Mouse (Mus musculus): ENCODE measurements around the gene Pcdh9. TPM values are rescaled to one million over a fixed set of nuclear protein-coding genes. Genes with fewer than 3 reads are reported as not detected.

Gene Pcdh9
- polyA plus RNA-seq, 1 experiment: 34.5 TPM

DNA sequence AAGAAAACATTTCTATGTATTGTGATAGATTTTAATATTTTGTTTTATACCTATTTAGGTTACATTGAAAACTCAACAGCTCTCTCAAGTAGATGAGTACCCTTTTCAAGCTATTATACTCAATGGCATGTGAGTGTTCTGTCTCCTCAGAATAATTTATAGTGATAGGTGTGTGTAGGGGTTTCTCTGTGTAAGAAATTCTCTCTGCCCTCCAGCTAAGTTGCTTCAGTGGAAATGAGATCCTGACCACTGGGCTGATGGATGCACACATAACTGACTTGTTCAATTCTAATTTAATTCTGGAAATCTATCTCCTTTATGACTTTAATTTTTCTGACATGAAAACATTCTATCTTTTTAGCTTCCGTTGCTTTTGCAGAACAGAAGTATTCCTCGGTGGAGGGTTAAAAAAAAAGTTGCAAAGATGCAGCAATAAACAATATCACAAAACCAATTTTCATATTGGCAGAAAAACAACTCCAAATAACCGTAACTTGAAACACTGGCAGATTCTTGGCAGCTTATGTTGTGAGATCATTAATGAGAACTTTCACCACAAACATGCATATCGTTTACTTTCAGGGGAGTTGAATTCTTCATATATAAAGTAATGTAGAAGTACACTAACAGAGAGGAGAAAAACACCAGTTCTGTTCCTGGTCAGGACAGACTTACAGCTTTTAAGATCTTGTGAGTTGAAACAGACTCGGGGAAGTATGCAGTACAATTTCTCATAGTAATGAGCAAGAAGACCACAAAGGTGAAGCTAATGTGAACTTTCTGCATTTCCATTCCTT lies 828.5 kb downstream of the Pcdh9 start:
- no peak for DNase-seq (ENCODE audit: extremely low spot score in 1 of 2, low spot score in 1 of 2)

DNA sequence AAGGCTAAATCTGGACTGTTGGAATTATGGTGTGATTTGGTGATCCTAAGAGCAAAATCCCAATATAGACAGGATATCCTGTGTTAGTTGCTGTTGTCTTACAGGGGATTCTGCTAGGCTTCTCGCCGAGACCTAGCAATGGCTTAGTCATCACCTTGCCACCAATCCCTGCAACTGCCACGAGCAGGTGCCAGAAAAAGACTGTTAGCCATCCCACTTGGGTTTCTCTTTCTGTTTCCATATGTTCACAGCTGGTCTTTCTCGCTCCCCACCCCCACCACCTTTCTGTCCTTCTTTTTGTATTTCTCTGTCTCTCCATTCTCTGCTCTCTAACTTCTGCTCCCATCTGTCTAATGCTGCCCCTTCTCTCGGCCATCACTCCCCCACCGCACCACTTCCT lies 831.7 kb downstream of the Pcdh9 start:
- DNase-seq (ENCODE audit: extremely low spot score in 1 of 2, low spot score in 1 of 2): no peak

DNA sequence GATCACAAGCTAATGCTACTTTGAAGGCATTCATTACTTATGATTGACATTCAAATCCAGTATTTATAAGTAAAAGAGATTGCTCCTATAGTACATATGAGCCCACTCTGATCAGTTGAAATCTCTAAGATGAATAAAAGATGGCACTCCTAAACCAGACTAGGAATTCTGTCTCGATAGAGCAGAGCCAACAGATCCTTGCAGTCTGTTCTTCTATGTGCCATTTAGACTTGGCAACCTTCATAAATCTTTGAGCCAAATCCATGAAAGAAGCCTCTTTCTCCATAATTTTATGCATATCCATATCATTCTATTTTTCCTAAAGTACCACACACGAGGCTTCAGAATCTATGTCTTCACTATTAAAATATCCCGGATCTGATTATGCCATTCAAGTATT lies 834.5 kb downstream of the Pcdh9 start:
- DNase-seq (ENCODE audit: extremely low spot score in 1 of 2, low spot score in 1 of 2): no peak

DNA sequence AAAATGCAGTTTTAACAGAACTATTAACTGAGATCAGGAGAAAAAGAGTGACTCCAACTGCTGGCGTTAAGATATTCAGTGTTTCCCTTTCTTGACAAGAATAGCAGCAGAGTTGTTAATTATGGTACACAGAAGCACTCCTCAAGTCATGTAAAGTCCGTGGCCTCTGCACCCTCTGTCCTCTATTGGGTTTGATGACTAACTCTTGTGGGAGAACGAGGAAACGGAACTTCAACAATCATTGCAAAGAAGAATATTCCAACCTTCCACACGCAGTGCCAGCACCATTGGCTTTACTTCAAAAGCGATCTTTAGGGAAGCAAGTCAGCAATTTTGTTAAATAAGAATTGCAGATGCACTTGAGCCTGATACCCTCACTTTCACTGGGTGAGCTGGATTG lies 849.9 kb downstream of the Pcdh9 start:
- DNase-seq (ENCODE audit: extremely low spot score in 1 of 2, low spot score in 1 of 2): no peak

DNA sequence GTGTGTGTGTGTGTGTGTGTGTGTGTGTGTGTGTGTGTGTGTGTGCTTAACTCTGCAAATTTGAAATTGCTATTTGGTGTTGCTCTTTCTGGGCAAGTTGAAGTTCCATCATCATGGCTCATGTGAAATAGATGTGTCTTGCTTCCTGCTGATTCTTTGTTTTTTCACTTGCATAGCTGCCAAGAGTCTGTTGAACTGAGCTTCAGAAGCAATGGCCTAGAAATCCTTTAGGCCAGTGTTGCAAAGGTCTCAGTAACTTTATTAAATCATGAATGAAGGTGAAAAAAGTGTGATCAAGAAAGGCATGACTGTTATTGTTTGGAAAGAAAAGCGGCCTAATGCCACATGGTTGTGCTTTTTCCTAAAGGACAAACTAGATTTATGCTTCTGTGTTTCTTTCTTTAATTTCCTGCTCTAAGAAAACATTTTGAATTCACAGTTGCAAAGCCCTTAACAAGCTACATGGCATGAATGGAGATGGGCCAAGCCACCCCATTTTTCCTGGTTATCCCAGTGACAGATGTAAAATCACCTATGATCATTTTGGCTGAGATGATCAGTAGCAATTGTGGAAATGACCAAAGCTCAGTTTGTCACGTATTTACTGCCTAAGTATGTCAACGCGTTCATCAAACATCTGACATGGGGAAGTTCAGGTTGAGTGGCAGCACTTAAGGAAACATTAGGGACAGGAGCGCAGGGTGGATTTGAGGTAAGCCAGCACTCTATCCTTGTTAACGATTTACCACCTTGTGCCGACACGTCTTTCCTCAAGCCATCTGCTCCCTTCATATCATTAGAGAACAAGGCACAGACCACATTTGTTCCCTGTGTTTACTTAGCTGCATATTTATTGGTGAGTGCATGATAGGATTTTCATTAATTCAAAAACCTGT lies 850.9 kb downstream of the Pcdh9 start:
- DNase-seq (ENCODE audit: extremely low spot score in 1 of 2, low spot score in 1 of 2): no peak

DNA sequence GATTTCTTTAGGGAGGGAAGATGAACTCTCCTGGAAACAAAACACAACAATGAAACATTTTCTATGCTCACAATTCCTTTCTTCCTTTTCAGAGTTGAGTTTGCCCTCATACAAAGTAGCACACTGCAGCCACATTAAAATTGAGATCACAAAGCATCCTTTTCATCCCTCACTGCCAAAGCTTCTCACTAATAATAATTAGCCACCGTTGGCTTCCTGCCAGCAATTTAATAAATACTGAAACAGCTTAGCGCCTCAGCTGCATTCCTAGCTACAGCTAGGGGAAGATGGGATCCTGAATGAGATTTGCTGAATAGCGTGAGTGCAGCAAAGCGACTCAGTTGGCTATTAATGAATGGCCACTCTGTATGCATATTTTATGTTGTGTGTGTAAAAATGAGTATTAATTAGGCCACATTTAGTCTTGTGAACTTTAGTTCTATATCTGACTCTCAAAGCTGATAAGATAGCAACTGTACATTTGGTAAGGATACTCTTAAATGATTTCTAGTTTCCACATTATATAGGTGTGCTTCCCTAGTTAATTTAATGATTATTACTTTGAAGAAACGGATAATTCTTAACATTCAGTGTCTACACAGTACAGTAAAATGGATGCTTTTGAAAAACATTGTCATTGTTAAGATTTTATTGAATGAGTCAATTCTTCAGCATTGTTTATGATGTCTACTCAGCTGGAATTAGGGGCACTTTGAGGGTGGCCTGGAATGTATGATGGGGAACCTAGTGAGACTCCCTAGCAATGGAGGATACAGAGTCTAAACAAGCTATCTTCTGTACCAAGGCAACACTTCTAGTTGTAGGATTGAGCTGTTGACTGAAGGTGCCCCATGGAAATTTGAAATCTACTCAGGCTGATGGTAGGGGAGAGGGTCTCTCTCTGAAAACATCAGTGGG lies 881.1 kb downstream of the Pcdh9 start:
- DNase-seq (ENCODE audit: extremely low spot score in 1 of 2, low spot score in 1 of 2): peak; percentile 17 to 68

Data from frontal cortex, adult 2 months (tissue).